Mouse (Mus musculus): ENCODE measurements at regions not wholly inside any gene's neighbourhood (a gene's known extent, or its start where the extent isn't known, plus 50 kb on each side); places are given as distances from the start of the nearest gene placed in this dataset.

DNA sequence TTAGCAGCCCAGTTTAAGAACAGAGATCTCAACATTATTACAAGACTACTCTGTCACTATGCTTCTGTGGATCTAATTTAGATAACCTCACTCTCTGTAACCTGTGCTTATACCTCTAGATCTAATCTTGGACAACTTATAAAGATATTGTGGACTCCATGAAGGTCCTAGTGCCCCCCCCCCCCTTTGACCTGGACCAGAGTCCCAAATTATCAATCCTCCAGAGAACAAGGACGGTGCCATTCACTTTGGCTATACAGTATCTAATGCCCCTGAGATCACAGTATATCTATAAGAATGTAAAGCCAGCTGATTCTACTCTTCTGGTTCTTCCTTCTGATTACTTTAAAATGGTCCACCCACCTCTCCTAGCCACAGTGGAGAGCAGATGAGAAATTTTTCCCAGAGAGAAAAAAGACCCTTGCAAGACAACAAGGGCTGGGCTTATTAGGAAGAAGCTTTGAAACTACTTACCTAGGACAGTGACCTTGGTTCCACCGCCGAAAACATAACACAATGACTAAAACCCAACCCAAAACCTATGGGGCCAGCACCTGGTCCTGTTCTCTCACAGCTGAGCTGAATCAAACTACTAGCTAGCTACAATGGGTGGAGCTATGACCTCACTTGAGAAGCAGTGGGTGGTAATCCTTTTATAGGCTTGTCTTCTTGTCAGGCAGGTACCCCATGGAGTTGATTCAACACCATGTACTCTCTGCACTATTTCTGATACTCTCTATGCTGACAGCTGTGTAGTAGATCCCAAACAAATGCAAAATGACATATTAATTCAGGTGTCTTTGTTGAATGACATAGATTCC, 113.9 kb downstream of the Olfr164 start (continued):
- TF ChIP-seq USF2 (conservative IDR thresholded peaks at IDR 0.05; ENCODE audit: low read depth, low read length) = no peak
- TF ChIP-seq EP300 (IDR thresholded peaks at IDR 0.05; ENCODE audit: low read length) = peak; percentile 56
- TF ChIP-seq MAX (IDR thresholded peaks at IDR 0.05; ENCODE audit: low read length) = peak; percentile 39
- peak; percentile 74; the same call in 1 of the 2 replicates for TF ChIP-seq E2F4 (IDR thresholded peaks at IDR 0.05; ENCODE audit: insufficient replicate concordance, low read depth, low read length)
- peak; percentile 14; the same call in 1 of the 2 replicates for TF ChIP-seq HCFC1 (IDR thresholded peaks at IDR 0.05; ENCODE audit: low read depth, low read length)
- no peak for TF ChIP-seq RAD21 (IDR thresholded peaks at IDR 0.05; ENCODE audit: low read depth, low read length)

DNA sequence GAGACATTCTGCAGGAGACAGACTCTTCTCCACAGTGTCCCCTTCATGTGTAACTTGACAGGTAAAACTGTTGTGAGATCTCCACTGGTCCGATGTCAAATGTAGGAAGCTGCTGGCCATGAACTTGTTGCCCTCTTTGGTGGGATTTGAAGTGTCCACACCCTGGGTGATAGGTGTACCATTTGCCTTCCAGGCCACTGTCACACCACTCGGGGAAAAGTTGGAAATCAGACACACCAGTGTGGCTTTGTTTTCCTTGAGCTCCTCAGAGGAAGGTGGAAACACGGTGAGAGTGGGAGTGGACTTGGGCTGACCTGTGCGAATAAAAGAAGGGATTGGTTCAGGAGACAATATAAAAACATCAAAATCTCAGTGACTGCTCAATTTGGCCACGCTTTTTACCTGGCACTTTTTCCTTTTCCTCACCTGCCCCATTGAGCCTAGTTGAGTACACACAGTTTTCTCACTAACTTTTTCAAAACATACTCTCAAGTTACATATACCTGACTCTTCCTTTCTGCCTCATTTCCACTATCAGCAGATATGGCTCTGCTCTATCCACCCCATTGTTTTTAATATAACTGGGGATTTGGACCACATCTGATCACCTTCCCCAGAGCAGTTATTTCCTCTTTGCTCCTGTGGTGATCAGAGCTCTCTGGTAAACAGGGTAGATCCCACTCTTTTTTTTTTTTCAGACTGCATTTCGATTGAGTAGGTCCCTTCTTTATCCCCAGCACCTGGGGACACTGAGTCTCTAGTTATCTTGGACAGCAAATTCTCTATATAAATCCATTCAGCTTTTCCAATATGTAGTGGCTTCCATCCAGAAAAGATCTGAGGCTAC, 115.1 kb downstream of the Olfr164 start:
- peak overlapping the region; percentile 100 for H3K9ac ChIP-seq (ENCODE audit: insufficient read depth, low read depth)
- H3K27me3 ChIP-seq (replicated peaks) = no peaks in the 10 kb centered on the region
- H3K36me3 ChIP-seq (replicated peaks in 1 of 2; ENCODE audit: control insufficient read depth in 1 of 2, insufficient read depth in 1 of 2, low read length in 1 of 2) = peaks cover 25 to 28% of the 10 kb centered on the region in 2 experiments
- DNase-seq (ENCODE audit: extremely low read depth) = no peak
- H3K4me2 ChIP-seq (ENCODE audit: insufficient read depth, low read depth, poor library complexity, severe bottlenecking) = peak overlapping the region; percentile 74
- peak overlapping the region; percentile 95 for H3K27ac ChIP-seq (ENCODE audit: insufficient read depth, low read depth)
- dilution Hi-C loops (cut with MboI; ENCODE audit: extremely low pct_ligation_motif_present, extremely low pct_unique_long_range_greater_than_20kb, low sequenced_read_pairs) = no loop called here
- H3K9me3 ChIP-seq (replicated peaks; ENCODE audit: low read length) = peaks cover 8% of the 10 kb centered on the region
- peak overlapping the region; percentile 60 to 100 (median 82) for H3K4me3 ChIP-seq (replicated peaks in 1 of 3; ENCODE audit: low read depth in 2 of 3, low read length in 2 of 3, poor library complexity in 1 of 3)
- H3K4me1 ChIP-seq (ENCODE audit: control insufficient read depth in 1 of 2, insufficient read depth in 2 of 2) = peaks cover 19 to 62% of the 10 kb centered on the region in 2 experiments
- in situ Hi-C loops (cut with MboI; ENCODE audit: low pct_ligation_motif_present, low pct_unique_long_range_greater_than_20kb, low sequenced_read_pairs) = loop anchor here (5.0 kb wide), 3 partner anchors 44 to 191 kb away; no protein-coding TSS in a partner anchor
- H3K79me2 ChIP-seq (replicated peaks; ENCODE audit: control insufficient read depth, extremely low read depth, insufficient read depth, poor library complexity, severe bottlenecking) = peaks cover 27% of the 10 kb centered on the region
- TF ChIP-seq TBP (conservative IDR thresholded peaks at IDR 0.05; ENCODE audit: low read depth, low read length) (peak; percentile 82), MAZ (IDR thresholded peaks at IDR 0.05; ENCODE audit: low read depth, low read length) (no peak), POLR2AphosphoS2 (IDR thresholded peaks at IDR 0.05; ENCODE audit: low read depth, low read length) (peak; percentile 67; the same call in 1 of the 2 replicates), NELFE (IDR thresholded peaks at IDR 0.05; ENCODE audit: low read depth, low read length) (peak; percentile 44; the same call in 1 of the 2 replicates), CHD2 (IDR thresholded peaks at IDR 0.05; ENCODE audit: low read length) (no peak; the same call in 1 of the 2 replicates), RCOR1 (conservative IDR thresholded peaks at IDR 0.05; ENCODE audit: low read depth, low read length) (peak; percentile 91), SIN3A (IDR thresholded peaks at IDR 0.05; ENCODE audit: low read length) (peak; percentile 63), MAFK (IDR thresholded peaks at IDR 0.05; ENCODE audit: insufficient replicate concordance, low read length) (no peak), BHLHE40 (IDR thresholded peaks at IDR 0.05; ENCODE audit: low read depth, low read length) (0 out of 2 replicates have a peak, but pooled peaks have one; percentile 8), NRF1 (IDR thresholded peaks at IDR 0.05; ENCODE audit: low read depth, low read length) (no peak), ZKSCAN1 (IDR thresholded peaks at IDR 0.05; ENCODE audit: borderline replicate concordance, low read depth, low read length) (no peak), USF1 (IDR thresholded peaks at IDR 0.05; ENCODE audit: low read depth, low read length) (no peak), UBTF (IDR thresholded peaks at IDR 0.05; ENCODE audit: low read depth, low read length) (no peak), JUND (conservative IDR thresholded peaks at IDR 0.05; ENCODE audit: low read depth, low read length) (0 out of 2 replicates have a peak, but pooled peaks have one; percentile 12), IRF4 (IDR thresholded peaks at IDR 0.05; ENCODE audit: low read depth, low read length) (0 out of 2 replicates have a peak, but pooled peaks have one; percentile 28), HCFC1 (IDR thresholded peaks at IDR 0.05; ENCODE audit: low read depth, low read length) (no peak), MAX (IDR thresholded peaks at IDR 0.05; ENCODE audit: low read length) (no peak), ZNF384 (IDR thresholded peaks at IDR 0.05; ENCODE audit: low read depth, low read length) (peak; percentile 74), MEF2A (IDR thresholded peaks at IDR 0.05; ENCODE audit: borderline replicate concordance, low read depth, low read length) (no peak; the same call in 1 of the 2 replicates), USF2 (conservative IDR thresholded peaks at IDR 0.05; ENCODE audit: low read depth, low read length) (no peak), EP300 (IDR thresholded peaks at IDR 0.05; ENCODE audit: low read length) (no peak), TCF12 (IDR thresholded peaks at IDR 0.05; ENCODE audit: low read depth, low read length) (0 out of 2 replicates have a peak, but pooled peaks have one; percentile 15), POLR2A (IDR thresholded peaks at IDR 0.05; ENCODE audit: low read depth, low read length) (peak; percentile 75), ZMIZ1 (IDR thresholded peaks at IDR 0.05; ENCODE audit: low read depth, low read length) (peak; percentile 80), JUN (IDR thresholded peaks at IDR 0.05; ENCODE audit: insufficient read depth, low read depth, low read length) (no peak), E2F4 (IDR thresholded peaks at IDR 0.05; ENCODE audit: insufficient replicate concordance, low read depth, low read length) (no peak), PAX5 (IDR thresholded peaks at IDR 0.05; ENCODE audit: low read length) (no peak), RAD21 (IDR thresholded peaks at IDR 0.05; ENCODE audit: low read depth, low read length) (no peak), SMC3 (IDR thresholded peaks at IDR 0.05; ENCODE audit: low read depth, low read length) (0 out of 2 replicates have a peak, but pooled peaks have one; percentile 8), KAT2A (IDR thresholded peaks at IDR 0.05; ENCODE audit: insufficient replicate concordance, low read length) (0 out of 2 replicates have a peak, but pooled peaks have one; percentile 32), ELF1 (IDR thresholded peaks at IDR 0.05; ENCODE audit: low read depth, low read length) (0 out of 2 replicates have a peak, but pooled peaks have one; percentile 15)
